Mouse (Mus musculus): ENCODE data around the gene Ets1. TPM values are rescaled to one million over a fixed set of nuclear protein-coding genes. Genes with fewer than 3 reads are reported as not detected.

The Ets1 gene
- polyA plus RNA-seq, 1 experiment from 2014 or later = 21.1 TPM

DNA sequence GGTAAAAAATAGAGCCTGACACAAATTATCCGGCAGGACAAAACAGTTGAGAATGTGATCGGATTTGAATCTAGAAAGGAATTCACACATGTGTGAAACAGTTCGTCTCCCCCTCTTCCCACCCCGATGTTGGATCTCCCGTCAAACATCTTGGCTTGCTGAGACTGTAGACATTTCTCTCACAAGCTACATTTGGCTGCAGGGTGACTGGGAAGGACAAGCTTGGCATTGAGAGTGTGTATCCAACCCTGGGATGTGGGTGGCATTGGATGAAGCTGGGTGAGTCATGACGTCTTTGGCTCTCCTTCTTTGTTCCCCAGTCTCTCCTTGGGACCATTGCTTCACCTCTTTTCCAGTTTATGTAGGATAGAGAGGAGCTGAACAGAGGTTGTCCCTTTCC, 16.4 kb upstream of the Ets1 start:
- 94% methylated on average over 6 of the region's 6 CpGs for WGBS
- no peak overlapping the region for H3K9ac ChIP-seq
- H3K27me3 ChIP-seq = peaks cover 22% of the 10 kb centered on the region
- H3K4me1 ChIP-seq = peaks cover 4% of the 10 kb centered on the region; the same call in 1 of the 2 replicates
- H3K4me2 ChIP-seq = no peak overlapping the region
- H3K4me3 ChIP-seq (replicated peaks) = no peak overlapping the region
- no peak overlapping the region for H3K27ac ChIP-seq
- ATAC-seq (ENCODE audit: low FRiP score) = no peak
- no peaks in the 10 kb centered on the region for H3K36me3 ChIP-seq (replicated peaks)
- H3K9me3 ChIP-seq = no peaks in the 10 kb centered on the region

DNA sequence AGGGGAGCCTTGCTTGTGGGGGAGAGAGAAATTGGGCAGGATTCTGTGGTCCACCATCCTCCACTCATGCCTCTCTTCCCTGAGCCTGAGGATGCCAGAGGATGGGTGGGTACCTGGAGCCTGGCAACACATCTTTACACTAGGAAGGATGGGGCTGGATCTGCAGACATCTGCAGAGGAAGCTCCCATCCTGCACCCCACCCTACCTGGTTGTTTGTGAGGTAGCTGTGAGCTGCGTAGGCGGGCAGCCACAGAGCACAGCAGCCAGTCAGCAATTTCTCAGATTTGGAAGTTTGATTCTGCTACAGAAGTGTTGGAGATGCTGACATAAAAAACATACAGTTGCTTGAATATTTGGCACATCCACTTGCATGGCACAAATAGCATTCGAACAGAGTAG, 15.6 kb upstream of the Ets1 start:
- no peak overlapping the region for H3K27ac ChIP-seq
- ATAC-seq (ENCODE audit: low FRiP score) = no peak
- H3K4me3 ChIP-seq (replicated peaks) = no peak overlapping the region
- no peaks in the 10 kb centered on the region for H3K9me3 ChIP-seq
- H3K9ac ChIP-seq = no peak overlapping the region
- peaks cover 16% of the 10 kb centered on the region for H3K27me3 ChIP-seq
- no peak overlapping the region for H3K4me2 ChIP-seq
- 94% methylated on average over 3 of the region's 3 CpGs for WGBS
- H3K4me1 ChIP-seq = peaks cover 4% of the 10 kb centered on the region; the same call in 1 of the 2 replicates
- H3K36me3 ChIP-seq (replicated peaks) = no peaks in the 10 kb centered on the region

DNA sequence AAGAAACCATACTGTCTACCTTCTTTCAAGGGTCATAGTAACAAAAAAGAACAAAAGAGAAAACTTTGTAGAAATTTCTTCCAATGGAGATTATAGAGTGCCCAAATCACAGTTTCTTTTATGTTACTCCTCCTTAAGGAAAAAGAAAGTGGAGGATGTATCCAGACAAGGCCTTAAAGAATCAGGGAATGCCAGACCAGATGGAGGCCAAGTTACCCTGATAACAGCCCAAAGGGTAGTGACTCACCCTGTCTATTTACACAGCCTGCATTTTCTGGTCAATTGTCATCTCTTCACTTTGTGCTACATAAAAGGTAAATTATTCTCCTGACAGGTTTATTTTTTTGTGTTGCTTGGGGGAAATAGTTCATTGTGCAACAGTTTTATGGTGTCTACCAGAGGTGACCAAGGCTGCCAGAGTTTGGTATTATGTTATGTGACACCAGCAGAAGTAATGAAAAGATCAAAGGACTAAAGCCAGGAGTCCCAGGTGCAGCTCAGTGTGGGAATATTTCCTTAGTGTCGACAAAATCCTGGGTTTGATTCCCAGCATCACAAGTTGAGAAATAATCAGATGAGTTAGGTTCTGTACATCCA, 6.5 kb upstream of the Ets1 start:
- H3K9ac ChIP-seq = no peak overlapping the region
- H3K4me1 ChIP-seq = no peaks in the 10 kb centered on the region
- ATAC-seq (ENCODE audit: low FRiP score) = no peak
- H3K27ac ChIP-seq = no peak overlapping the region
- no peaks in the 10 kb centered on the region for H3K9me3 ChIP-seq
- H3K36me3 ChIP-seq (replicated peaks) = no peaks in the 10 kb centered on the region
- no peak overlapping the region for H3K4me2 ChIP-seq
- WGBS = 75% methylated on average over 1 of the region's 1 CpGs
- no peak overlapping the region for H3K4me3 ChIP-seq (replicated peaks)
- peaks cover 25% of the 10 kb centered on the region; the same call in 1 of the 2 replicates for H3K27me3 ChIP-seq

DNA sequence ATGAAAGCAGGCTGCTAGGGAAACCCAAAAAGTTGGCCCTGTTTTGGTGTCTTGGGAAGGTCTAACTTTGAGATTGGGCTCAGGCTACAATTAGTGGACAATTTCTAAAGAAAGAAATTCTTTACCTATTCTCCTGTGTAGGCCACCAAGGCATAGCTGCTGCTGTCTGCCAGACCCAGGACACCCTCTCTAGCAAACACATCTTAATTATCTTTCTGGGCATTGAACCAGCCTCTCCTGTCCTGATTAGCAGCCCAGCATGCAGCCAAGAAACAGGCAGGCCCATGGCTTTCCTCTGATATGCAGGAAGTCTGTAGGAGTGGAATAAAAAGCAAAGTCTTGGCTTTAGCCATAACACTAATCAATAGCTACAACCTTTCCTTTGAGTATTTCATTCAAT, 4.7 kb upstream of the Ets1 start:
- H3K4me2 ChIP-seq = no peak overlapping the region
- ATAC-seq (ENCODE audit: low FRiP score) = no peak
- no peak overlapping the region for H3K4me3 ChIP-seq (replicated peaks)
- H3K9me3 ChIP-seq = no peaks in the 10 kb centered on the region
- H3K9ac ChIP-seq = no peak overlapping the region
- no peaks in the 10 kb centered on the region for H3K36me3 ChIP-seq (replicated peaks)
- H3K4me1 ChIP-seq = peaks cover 5% of the 10 kb centered on the region; the same call in 1 of the 2 replicates
- H3K27ac ChIP-seq = no peak overlapping the region
- H3K27me3 ChIP-seq = peaks cover 40% of the 10 kb centered on the region

DNA sequence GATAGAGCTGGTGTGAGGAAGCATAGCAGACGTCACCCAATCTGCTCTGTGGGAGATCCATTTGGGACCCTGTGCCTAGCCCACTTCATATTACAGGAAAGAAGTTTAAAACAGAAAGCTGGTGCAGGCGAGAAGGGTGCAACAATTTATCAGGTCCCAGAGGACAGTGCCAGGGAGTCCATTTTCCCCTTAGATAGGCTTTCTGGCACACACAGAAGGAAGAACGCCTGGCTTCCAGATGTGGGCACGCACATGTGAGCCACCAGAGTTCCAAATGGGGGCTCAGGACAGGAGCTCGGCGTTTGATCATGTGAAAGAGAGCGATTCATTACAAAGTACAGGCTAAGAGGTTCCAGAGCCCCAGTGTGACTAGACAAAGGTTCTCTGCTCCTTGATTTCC, 3.8 kb upstream of the Ets1 start:
- peaks cover 41% of the 10 kb centered on the region for H3K27me3 ChIP-seq
- H3K9me3 ChIP-seq = no peaks in the 10 kb centered on the region
- no peaks in the 10 kb centered on the region for H3K36me3 ChIP-seq (replicated peaks)
- H3K4me2 ChIP-seq = no peak overlapping the region
- ATAC-seq (ENCODE audit: low FRiP score) = no peak
- H3K4me1 ChIP-seq = peaks cover 5% of the 10 kb centered on the region; the same call in 1 of the 2 replicates
- H3K27ac ChIP-seq = no peak overlapping the region
- WGBS = 77% methylated on average over 7 of the region's 7 CpGs
- H3K9ac ChIP-seq = no peak overlapping the region
- no peak overlapping the region for H3K4me3 ChIP-seq (replicated peaks)

DNA sequence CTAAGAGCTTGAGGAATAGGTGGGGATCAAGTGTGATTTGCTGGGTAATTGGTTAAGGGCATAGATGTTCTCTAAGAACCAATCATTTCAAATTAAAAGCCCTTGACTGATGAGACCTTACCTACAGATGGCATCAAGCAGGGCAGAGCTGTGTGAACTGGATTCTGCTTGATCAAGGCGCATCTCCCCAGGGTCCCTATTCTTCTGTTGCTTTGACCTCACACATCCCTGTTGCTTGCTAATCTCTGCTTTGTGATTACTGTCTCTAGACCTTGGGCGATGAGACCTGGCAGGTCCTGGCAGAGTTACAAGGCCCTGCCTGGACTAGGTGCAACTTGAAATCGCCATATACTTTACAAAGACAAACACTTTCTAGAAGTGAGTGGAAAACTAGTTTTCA, 9.0 kb downstream of the Ets1 start:
- WGBS = 27% methylated on average over 3 of the region's 3 CpGs

DNA sequence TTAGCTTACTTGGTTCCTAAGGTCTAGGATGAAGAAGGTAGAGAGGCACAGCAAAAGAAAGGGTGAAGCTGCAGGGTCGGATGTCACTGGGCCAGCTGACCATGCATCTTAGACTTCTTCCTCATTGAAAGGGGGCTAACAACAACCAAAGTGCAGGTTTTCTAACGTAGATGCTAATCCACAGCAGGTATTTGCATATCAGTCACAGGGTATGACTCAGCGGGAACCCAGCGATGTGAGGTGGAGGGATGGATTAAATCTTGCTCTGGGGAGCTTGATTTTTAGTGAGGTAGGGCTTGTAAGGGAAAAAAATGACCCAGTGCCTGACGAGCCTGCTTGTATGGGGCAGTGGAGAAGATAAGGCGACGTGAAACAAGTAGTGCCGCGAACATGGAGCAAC, 9.5 kb downstream of the Ets1 start:
- Histone ChIP-seq H3K9me3 (no peaks in the 10 kb centered on the region), H3K4me1 (peaks cover 6% of the 10 kb centered on the region; the same call in 1 of the 2 replicates), H3K4me2 (no peak overlapping the region), H3K4me3 (replicated peaks) (no peak overlapping the region), H3K27me3 (peaks cover 41% of the 10 kb centered on the region), H3K9ac (no peak overlapping the region), H3K27ac (no peak overlapping the region), H3K36me3 (replicated peaks) (no peaks in the 10 kb centered on the region)
- WGBS = 11% methylated on average over 9 of the region's 9 CpGs
- no peak for ATAC-seq (ENCODE audit: low FRiP score)

More for the DNA sequence above, 9.0 kb downstream of the Ets1 start:
- Histone ChIP-seq H3K4me2 (no peak overlapping the region), H3K27me3 (peaks cover 45% of the 10 kb centered on the region), H3K9me3 (no peaks in the 10 kb centered on the region), H3K9ac (no peak overlapping the region), H3K36me3 (replicated peaks) (no peaks in the 10 kb centered on the region), H3K4me1 (peaks cover 6% of the 10 kb centered on the region; the same call in 1 of the 2 replicates), H3K4me3 (replicated peaks) (no peak overlapping the region), H3K27ac (no peak overlapping the region)
- no peak for ATAC-seq (ENCODE audit: low FRiP score)

DNA sequence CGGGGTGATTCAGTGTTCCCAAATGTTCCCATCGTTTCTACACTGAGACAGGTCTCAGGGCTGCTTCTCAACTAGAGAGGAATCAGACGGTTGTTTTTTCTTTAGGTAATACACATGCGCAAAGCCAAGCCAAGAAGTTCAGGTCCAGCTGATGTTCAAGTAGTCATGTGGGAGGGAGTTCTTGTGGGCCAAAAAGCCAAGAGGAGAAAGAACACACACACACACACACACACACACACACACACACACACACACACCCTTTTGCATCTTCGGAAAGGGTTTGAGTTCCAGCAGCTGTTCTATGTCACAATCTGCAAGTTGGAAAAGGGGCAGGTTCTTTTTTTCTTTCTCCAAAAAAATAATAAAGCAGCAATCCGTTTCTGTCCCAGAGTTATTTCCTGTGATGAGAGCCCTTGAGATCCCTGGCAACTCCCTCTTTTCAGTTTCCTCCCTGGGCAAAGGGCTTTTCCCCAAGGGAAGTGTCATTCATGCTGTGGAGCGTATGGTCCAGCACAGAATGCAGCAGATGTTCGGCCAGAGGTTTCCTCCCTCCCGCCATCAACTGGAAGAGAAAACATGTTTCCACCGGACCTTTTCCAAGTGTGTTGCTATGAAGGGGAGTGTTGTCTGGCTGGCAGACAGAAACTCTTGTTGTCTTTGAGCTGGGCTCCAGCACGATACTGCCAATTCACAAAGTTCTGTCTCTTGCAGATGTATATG, 10.7 kb downstream of the Ets1 start:
- Histone ChIP-seq H3K27ac (no peak overlapping the region), H3K4me2 (no peak overlapping the region), H3K9ac (no peak overlapping the region), H3K27me3 (peaks cover 39% of the 10 kb centered on the region), H3K4me1 (peaks cover 6% of the 10 kb centered on the region; the same call in 1 of the 2 replicates), H3K4me3 (replicated peaks) (no peak overlapping the region), H3K36me3 (replicated peaks) (no peaks in the 10 kb centered on the region), H3K9me3 (no peaks in the 10 kb centered on the region)
- ATAC-seq (ENCODE audit: low FRiP score) = no peak
- WGBS = 58% methylated on average over 11 of the region's 11 CpGs

DNA sequence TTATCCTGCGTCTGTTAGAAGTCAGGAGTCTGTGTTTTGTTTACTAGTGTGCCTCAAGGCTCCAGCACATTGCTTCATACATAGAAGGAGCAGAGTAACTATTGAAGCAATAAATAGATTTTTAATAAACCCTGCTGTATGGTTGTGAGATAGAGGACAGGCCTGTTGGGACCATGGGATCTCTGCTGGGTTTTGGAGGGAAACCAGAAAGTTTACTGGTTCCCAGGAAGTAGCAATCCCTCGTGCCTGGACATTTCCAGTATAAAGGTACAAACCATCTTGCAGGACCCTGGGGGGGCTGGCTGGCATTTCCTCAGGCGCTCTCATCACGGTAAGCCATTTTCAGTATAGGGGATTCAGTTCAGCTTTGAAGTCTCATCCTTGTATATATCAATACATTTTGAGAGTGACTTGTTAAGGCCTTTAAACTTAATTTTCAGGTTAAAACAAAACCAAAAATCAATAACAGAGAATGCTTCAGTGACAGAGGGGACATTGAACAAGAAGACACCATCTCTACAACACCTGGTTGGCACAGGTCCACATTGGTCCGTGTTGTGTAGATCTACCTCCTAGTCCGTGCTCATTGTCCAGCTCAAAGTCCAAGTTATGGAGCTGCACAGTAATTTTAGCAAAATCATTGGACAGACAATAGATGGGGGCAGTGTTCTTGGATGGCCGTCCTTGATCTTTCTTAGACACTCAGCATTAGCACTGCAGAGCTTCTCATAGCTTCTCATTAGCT, 11.7 kb downstream of the Ets1 start:
- Histone ChIP-seq H3K4me3 (replicated peaks) (no peak overlapping the region), H3K27ac (no peak overlapping the region), H3K36me3 (replicated peaks) (no peaks in the 10 kb centered on the region), H3K9me3 (no peaks in the 10 kb centered on the region), H3K4me2 (no peak overlapping the region), H3K27me3 (peaks cover 39% of the 10 kb centered on the region), H3K4me1 (peaks cover 6% of the 10 kb centered on the region; the same call in 1 of the 2 replicates), H3K9ac (no peak overlapping the region)
- ATAC-seq (ENCODE audit: low FRiP score) = no peak
- WGBS = 83% methylated on average over 7 of the region's 7 CpGs

DNA sequence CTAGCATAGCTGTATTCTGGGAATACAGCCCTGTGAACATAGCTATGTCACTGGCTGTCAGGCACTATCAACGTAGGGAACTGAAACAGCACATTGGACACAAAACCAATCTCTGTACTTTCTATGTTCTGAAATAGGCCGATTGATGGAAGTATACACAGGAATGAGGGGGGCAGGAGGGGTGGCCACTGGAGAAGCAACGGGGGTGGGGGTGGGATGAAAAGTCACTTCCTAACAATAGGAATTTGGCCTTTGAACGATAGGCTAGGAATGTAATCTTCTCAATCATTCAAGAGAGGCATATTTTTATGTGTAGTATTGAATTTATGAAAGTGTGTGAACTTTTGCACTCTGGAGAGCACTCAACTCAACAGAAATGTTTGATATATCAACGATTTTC, 12.3 kb downstream of the Ets1 start:
- ATAC-seq (ENCODE audit: low FRiP score) = no peak
- no peak overlapping the region for H3K27ac ChIP-seq
- no peaks in the 10 kb centered on the region for H3K36me3 ChIP-seq (replicated peaks)
- peaks cover 6% of the 10 kb centered on the region; the same call in 1 of the 2 replicates for H3K4me1 ChIP-seq
- H3K27me3 ChIP-seq = peaks cover 39% of the 10 kb centered on the region
- no peak overlapping the region for H3K4me2 ChIP-seq
- H3K9me3 ChIP-seq = no peaks in the 10 kb centered on the region
- H3K4me3 ChIP-seq (replicated peaks) = no peak overlapping the region
- WGBS = 85% methylated on average over 5 of the region's 5 CpGs
- no peak overlapping the region for H3K9ac ChIP-seq

DNA sequence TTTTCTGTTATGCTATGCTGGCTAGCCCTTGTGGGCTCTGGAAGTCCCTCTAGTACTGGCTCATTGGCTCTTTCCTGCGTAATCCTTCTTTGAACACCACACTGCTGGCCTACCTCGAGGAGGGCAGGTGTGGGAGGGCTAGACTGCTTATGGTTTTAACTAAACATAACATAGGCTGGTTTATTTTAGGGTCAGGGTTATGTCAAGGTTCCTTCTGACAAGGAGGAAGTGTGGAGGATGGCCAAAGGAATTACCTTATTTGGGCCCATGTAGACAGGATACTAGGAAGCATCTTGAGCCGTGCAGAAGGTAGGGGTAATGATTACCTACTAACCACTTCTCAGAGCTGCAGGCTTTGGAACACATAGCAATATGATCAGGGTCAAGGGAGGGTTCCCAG, 14.7 kb downstream of the Ets1 start:
- H3K27me3 ChIP-seq = peaks cover 29% of the 10 kb centered on the region
- H3K9me3 ChIP-seq = no peaks in the 10 kb centered on the region
- no peak for ATAC-seq (ENCODE audit: low FRiP score)
- no peak overlapping the region for H3K4me2 ChIP-seq
- peaks cover 6% of the 10 kb centered on the region; the same call in 1 of the 2 replicates for H3K4me1 ChIP-seq
- H3K36me3 ChIP-seq (replicated peaks) = no peaks in the 10 kb centered on the region
- no peak overlapping the region for H3K9ac ChIP-seq
- H3K4me3 ChIP-seq (replicated peaks) = no peak overlapping the region
- 80% methylated on average over 3 of the region's 3 CpGs for WGBS
- H3K27ac ChIP-seq = no peak overlapping the region

DNA sequence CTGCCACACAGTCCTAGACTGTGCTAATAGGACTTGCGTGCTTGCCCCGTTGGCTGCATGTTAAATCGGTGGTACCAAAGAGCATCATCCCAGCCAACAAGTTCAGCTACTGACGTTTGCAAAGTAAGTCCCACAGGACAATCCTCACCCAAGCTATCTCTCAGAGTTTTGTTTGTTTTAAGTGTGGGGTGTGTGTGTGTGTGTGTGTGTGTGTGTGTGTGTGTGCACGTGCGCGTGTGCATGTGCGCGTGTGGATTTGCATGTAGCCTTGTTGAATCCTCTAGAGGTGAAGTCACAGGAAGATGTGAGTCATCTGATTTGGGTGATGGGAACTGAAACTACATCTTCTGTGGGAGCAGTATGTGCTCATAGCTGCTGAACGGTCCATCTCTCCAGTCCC, 16.1 kb downstream of the Ets1 start:
- WGBS = 93% methylated on average over 10 of the region's 10 CpGs

More for the DNA sequence above, 16.1 kb downstream of the Ets1 start:
- no peaks in the 10 kb centered on the region for H3K9me3 ChIP-seq
- no peak for ATAC-seq (ENCODE audit: low FRiP score)
- H3K27me3 ChIP-seq = peaks cover 15% of the 10 kb centered on the region
- H3K27ac ChIP-seq = no peak overlapping the region
- no peaks in the 10 kb centered on the region for H3K4me1 ChIP-seq
- H3K4me3 ChIP-seq (replicated peaks) = no peak overlapping the region
- H3K36me3 ChIP-seq (replicated peaks) = no peaks in the 10 kb centered on the region
- no peak overlapping the region for H3K4me2 ChIP-seq
- H3K9ac ChIP-seq = no peak overlapping the region
